Mouse (Mus musculus) gastrocnemius, postnatal 10 days (tissue): ENCODE data around the gene Pip4k2c. TPM values are rescaled to one million over a fixed set of nuclear protein-coding genes. Genes with fewer than 3 reads are reported as not detected.

Source experiments
- DNase-seq: peaks from one replicate; pipeline ENCODE4 v3.0.0; 2021; ENCODE audit warnings: mixed read lengths
- long read RNA-seq, 2 experiments: library from polyadenylated mRNA; stranded (forward); transcript quantifications; one replicate each; pipeline ENCODE4 v2.0.0; 2021
- total RNA-seq, 2 experiments: library from RNA; stranded (reverse); gene quantifications; 2 replicates each; pipeline ENCODE4 v1.2.3; 2021

The Pip4k2c gene
- 1 to 10 TPM; 8.5 to 9.6 TPM for total RNA-seq
- long read RNA-seq, experiment 1, transcript Pip4k2c-201 (10 exons, 3,307 nt): major isoform, 12 of 30 reads
- long read RNA-seq, experiment 1, partial matches to known transcripts: 10 of 30 reads
- long read RNA-seq, experiment 1, other reads (novel, unspliced or antisense): 8 of 30 reads
- long read RNA-seq, experiment 2, transcript Pip4k2c-201 (10 exons, 3,307 nt): major isoform, 13 of 24 reads
- long read RNA-seq, experiment 2, partial matches to known transcripts: 5 of 24 reads
- long read RNA-seq, experiment 2, other reads (novel, unspliced or antisense): 6 of 24 reads

DNA sequence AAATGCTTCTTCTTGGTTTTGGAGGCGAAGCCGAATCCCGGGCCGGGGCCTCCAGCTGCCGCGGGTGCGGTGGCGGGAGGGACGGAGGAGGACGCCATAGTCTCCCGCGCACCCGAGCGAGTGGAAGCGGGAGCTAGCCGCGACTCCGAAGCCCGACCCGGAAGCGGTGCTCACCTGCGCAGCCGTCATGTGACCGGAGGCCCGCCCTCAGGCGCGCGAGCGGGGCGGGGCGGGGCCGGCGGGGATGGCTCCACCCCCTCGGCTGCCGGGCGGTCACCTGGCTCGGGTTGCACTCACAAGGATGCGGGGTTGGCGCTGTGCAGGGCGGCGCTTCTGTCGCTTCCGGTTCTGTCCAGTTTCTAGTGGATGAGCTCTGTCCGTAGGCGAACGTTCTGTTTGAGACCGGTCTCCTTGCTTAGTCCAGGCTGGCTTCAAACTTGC is at the start of gene Pip4k2c:
TSS of gene Pip4k2c (minus strand) at position 172 of the 441 bp plus-strand sequence.
- peak; percentile 87 for DNase-seq

DNA sequence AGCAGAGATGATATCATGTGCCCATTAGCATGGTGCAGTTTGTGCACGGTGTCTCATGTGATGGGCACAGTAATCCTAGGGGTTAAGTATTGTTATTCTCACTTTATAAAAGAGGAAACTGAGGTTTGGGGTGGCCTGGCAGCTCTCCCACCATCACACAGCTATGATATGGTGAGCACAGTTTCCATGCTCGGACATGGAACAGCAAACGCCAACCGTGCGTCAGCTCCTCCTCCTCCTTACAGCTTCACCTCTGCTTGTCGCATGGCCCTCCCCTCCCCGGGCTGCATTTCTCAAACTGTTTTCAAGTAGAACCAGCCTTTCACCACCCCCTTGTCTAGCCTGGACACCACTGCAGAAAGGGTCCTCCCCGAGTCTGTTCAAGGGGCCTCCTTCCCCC is 47.1 kb upstream of the Pip4k2c start:
- no peak for DNase-seq

DNA sequence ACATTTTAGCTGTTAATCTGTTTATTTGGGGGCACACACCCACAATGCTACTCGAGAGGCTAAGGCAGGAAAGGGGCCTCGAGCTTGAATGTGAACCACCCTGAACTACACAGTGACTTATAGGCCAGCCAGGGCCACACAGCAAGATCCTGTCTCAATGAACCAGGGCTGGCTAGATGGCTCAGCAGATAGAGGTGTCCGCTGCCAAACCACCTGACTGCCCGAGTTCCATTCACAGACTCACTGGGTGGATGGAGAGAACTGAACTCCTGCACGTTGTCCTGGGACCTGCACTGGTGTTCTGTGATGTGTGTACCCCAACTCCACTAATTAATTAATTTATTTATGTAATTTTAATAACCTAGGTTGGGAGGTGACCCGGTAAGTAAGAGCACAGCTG is 46.4 kb upstream of the Pip4k2c start:
- DNase-seq: no peak

DNA sequence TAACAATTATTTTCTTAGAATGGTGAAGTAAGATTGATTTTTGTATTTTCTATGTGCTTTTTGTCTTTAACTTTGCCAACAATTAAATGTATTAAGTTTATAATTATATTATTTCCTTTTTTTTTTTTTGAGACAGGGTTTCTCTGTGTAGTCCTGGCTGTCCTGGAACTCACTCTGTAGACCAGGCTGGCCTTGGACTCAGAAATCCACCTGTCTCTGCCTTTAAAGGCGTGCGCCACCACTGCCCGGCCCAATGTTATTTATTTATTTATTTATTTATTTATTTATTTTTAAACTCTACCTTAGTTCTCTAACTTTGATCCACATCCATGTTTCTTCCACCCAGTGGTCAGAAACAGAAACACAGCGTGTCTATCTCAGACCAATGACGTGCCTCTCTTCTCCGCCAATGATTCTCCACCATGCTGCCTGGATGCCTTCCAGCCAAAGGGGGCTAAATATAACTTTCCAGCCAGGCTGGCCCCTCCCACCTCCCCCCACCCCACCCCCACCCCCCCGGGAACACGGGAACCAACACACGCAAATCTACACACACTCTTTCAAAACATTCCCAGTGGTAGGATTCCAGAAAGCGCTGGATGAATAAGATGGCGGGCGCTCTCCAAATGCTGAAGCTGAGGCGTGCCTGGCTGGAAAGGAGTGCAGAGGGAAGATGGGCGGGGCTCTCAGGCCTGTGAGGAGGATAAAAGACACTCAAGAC is 44.4 kb upstream of the Pip4k2c start:
- peak; percentile 60 for DNase-seq

DNA sequence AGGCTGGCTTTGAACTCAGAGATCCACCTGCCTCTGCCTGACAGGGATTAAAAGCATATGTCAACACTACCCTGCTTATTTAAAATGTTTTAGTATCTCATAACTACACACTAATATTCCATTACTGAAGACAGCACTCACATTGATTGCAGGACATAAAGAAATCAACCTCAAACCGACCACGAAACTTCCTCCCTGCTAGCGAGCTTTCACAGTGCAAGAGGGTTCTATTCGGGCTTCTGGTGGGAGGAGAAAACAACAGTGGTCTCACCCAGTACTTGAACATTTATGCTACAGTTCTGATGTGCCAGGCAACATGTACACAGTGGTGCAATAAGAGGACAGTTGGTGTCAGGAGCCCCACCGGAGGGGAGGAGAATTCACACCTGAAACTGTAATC is 39.4 kb upstream of the Pip4k2c start:
- no peak for DNase-seq

DNA sequence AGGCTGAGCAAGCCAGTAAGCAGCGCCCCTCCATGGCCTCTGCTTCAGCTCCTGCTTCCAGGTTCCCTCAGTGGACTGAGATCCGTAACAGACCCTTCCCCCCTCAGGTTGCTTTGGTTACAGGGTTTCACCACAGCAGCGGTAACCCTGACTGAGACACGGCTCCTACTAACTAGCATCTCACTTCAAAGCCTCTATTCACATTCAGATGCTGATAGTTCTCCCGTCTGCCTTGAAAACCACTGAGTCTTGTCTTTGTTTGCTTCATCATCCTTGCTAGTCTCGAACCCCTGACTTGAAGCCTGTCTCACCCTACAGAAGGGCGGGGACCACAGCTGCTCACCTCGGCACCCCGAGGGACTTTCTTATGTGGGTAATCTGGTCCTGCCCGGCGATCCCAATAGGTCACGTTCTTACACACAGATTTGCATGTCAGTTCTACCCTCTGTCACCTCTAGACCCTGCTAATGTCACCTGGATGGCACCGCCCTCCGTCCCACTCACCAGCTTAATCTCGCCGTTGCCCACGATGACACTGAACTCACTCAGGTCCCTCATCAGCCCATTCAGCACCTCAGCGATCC is 26.9 kb upstream of the Pip4k2c start:
- no peak for DNase-seq

DNA sequence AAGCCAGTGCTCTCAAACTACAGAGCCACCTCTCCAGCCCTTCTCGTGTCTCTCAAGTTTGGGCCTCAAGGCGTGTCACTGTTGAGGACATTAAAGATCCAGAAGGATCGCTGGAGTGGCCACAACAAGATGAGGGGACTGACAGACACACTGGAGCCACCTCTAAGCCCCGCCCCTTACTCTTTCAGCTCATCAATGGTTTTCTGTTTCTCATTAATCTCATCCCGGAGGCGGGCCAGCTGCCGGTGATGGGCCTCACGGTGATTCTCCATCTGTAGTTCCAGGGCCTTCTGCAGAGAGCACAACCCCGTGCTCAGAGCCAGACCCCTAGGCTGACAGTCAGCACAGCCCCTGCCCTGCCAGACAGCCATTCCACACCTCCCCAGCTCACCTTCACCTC is 25.2 kb upstream of the Pip4k2c start:
- no peak for DNase-seq

DNA sequence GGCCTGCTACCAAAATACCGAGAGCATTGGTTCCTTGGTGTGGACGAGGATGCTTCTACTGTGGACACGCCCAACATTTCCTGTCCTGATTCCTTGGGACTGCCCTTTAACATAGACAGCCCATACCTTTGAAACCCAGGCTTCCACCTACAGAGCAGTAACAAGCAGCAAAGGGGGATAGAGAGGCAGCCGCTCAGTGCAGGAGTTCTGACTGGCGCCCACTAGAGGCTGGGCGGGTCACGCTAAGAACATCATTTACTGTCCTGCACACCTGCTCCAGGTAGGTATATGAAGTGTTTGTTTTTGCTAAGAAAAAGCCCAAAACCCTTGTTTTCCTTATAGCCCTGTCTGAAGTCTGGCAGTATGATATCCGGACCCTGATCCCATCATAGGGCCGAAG is 21.8 kb upstream of the Pip4k2c start:
- DNase-seq: no peak

DNA sequence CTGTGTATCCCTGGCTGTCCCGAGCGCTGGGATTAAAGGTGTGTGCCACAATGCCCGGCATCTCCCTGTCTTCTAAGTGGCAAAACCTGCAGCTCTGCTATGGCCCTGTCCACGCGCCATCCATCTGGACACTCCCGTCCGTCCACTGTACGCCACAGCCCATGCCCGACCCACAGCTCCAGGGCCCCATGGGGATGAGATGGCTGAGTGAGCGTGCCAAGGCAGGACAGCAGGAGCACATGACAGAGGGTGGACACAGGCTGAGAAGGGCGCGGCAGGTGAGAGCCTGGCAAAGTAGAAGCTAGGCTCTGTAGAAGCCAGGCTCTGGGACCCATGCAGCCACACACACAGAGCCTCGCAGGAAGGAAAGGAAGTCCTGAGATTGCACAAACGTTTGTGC is 20.4 kb upstream of the Pip4k2c start:
- no peak for DNase-seq

DNA sequence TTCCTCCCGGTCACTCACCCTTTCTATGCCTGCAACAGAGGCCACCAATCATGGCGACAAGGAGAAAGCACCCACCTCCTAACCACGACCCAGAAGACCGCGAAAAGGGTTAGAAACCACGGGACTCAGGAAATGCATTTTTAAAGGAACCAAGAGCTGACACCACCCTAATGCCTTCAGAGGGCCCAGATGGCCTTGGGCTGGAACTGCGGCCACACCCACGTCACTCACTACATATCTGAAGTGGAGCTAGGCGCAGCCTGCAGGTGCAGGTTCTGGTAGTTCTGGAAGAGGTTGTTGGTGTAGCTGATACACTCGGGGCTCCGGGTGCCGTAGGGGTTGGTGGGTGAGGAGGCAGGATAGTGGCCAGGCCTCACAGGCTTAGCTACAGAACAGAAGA is 19.3 kb upstream of the Pip4k2c start:
- DNase-seq: no peak

DNA sequence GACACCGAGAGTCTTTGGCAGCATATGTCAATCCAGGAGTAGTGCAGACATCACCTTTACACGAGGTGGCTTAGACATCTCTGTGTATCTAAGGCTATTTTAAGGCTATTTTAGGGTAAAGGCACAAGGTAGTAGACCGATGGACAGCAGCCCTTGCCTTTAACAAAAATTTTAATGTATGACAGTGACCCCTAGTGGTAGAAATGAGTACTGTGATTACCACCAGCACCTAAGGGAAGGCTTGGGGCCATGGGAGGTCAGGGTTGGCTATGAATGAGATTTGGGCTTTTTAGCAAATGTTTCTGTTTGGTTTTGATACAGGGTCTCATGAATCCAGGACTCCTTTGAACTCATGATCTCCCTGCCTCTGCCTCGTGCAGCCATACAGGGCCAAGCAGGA is 17.5 kb upstream of the Pip4k2c start:
- no peak for DNase-seq

DNA sequence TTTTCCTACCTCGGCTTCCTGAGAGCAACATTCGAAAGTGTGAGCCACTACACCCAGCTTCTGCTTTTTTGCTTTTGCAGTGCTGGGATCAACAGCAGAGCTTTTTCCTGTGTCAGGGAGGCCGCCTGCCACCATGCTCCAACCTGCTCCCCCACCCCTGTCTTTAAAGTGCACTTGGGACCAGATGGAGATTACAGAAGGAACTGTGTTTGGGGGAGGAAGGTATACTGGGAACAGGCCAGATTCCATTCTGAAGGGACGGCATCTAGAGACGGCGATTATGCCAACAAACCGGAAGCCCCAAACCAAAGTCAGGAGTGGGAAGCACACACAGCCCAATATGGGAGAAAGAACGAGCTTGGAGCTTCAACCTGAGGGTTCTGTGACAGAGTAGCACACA is 15.8 kb upstream of the Pip4k2c start:
- DNase-seq: no peak

DNA sequence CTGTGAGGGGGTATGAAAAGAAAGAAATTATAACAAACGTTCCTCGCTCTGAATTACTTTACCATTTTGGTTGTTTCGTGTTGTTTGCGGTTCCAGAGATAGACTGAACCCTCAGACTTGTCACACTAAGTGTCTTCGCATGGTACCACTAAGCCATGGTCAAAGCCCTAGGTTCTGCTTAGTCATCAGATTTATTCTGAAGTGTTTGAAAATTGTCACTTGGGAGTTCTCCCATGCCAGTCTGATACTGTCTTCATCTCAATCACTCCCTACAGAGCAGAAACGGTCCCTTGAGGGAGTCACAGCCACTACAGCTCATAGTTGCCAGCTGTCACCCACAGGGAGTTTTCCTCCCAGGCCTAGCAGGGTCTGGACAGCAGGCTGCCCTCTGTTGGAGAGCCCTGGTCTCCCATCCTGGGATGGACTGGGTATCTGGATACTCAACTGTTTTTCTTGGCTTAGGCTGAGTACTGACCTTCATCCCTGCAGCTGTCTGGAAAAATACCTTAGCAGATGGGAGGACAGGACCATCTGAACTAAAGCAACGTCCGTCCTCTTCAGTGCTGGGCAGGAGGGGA is 15.0 kb upstream of the Pip4k2c start:
- DNase-seq: no peak

DNA sequence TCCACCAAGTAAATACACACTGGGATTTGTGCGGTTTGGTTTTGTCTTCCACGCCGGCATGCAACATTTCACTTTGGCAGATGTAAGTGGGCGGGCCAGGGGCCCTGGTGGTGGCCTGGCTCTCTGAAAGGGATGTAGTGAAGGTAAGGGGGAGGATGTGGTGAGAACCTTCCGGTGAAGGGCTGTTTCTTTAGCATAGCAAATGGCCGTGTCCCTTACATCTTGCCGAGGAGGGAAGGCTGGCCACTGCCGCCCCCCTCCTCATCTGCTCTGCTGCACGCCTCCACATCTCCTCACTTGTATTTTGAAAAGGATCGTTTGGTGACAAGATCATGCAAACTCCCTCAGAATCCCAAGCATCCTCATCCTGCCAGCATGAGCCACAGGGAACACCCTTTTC is 14.3 kb upstream of the Pip4k2c start:
- DNase-seq: no peak

DNA sequence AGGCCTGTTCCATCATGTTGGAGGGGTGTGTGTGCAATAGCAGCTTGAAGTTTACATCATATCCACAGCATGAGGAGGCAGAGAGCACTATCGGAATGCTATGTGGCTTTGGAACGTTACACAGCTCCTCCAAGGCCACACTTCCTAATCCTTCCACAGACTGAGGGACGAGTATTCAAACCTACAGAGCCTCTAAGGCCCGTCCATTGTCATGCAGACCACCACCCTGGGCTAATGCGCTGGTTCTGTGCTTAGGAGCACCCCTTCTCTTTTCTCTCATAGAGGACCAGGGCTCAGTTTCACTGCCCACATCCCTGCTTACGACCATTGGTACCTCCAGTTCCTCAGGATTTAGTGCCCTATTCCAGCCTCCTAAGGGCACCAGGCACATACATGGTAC is 13.8 kb upstream of the Pip4k2c start:
- DNase-seq: no peak

DNA sequence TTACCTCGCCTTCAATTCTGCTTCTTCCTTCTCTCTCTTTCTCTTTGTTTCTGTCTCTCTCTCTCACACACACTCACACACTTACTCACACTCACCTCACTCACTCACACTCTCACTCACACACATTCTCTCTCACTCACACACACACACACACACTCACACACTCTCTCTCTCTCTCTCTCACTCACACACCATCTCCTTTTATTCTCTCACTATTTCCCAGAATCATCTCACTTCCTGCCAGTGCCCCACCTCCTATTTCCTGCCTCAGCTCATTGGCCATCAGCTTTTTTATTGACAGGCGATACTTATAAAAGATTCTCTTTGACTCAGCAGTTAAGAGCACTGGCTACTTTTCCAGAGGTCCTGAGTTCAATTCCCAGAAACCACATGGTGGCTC is 7.0 kb upstream of the Pip4k2c start:
- no peak for DNase-seq

DNA sequence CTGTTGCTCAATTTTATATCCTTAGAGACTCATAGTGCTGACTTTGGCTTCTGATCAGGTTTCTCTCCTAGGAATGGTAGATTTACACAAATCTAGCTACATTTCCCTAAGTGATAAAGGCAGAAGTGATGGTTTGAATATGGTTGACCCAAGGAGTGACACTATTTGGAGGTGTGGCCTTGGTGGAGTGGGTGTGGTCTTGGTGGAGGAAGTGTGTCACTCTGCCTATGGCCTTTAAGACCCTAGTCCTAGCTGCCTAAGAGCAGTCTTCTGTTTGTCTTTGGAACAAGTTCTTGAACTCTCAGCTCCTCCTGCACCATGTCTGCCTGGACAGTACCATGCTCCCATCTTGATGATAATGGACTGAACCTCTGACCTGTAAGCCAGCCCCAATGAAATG is 5.8 kb upstream of the Pip4k2c start:
- DNase-seq: no peak

DNA sequence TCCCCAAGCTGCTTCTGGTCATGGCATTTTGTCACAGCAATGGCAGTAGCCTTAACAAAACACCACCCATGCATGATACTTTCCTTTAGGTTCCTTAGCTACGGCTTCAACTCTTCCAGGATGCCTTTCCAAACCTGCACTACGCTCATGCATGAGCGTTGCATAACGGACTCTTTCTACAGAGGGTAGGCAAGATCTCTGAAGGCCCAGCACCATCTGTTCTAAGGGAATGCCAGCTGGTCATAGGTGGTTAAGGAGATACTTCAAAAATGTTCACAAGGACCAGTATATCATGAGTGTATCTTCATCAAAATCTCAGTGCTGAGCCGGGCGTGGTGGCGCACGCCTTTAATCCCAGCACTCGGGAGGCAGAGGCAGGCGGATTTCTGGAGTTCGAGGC is 5.1 kb upstream of the Pip4k2c start:
- no peak for DNase-seq

DNA sequence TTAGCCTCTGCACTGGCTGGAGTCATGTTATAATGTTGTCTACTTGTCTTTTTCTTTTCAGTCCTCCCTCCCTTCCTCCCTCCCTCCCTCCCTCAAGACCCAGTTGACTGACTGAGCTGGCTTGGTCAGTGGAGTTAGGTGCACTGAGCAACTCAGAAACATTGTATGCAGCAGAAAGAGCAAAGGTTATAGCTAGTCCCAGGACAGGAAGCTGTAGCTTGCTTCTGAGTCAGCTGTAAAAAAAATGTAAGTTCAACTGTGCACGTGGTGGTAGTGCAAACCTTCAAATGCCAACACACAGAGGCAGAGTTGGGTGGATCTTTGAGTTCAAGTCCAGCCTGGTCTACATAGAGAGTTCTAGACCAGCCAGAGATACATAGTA is 3.0 kb upstream of the Pip4k2c start:
- no peak for DNase-seq

DNA sequence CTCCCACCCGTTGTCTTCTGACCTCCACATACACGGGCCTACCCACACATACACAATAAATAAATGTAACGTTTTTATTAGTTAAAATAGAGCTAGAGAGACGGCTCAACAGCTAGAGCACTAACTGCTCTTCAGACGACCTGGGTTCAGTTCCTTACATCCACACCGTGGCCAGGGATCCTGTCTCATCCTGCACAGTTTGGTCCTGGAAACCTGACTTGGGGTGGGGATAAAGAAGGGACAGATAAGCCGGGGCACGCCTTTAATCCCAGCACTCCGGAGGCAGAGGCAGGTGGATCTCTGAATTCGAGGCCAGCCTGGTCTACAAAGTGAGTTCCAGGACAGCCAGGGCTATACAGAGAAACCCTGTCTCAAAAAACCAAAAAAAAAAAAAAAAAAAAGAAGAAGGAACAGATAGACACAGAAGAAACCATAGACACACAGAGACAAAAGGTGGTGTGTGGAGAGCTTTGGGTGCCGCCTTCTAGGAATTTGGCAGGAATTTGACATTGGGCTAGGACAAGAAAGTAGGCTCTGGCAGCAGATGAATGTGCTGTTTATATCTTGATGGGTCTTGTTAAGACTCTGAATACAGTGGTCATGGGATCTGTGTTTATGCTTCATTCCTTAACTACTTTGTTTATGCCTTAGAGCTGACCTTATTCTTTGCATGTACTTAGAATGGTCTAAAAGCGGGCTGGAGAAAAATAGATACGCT is 2.5 kb upstream of the Pip4k2c start:
- no peak for DNase-seq

DNA sequence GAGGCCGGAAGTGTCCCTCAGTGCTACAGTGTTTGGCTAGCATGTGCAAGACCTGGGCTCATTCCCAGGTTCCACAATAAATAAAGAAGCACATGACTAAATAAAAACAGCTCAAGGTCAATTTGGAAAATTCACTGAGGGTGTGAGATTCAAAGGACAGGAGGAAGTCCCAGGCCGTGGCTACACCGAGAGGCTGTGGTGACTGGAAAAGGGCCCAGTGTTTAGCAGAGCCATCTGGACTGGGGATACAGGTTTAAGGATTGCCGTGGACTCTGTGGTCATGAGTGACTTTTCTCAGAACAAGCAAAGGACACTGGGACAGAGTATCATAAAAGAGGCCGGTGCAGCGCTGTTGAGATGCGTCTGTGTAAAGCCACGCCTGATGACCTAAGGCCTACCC is 1.9 kb upstream of the Pip4k2c start:
- DNase-seq: no peak

DNA sequence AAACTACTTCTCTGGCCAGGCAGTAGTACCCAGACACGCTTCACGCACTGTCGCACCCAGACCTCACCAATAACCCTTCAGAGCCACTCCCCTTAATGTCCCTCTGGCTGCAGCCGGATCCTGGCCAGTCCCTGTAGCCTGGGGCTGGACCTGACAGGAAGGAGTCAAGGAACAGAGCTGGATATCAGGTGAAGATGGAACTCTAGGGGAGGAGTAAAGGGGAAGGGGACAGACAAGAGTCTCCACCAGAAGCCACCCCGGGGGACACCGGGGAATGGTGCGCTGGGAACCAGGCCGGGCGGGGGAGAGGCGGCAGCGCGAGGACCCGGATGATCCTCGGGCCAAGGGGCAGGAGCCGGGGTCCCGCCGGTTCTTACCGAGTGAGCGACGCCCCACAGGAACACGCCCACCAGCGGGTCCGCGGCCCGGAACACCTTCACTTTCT is 402 bp downstream of the Pip4k2c start:
- no peak for DNase-seq
